Mouse (Mus musculus) bone marrow, adult 2 months (tissue): ENCODE data around the gene Mff. TPM values are rescaled to one million over a fixed set of nuclear protein-coding genes. Genes with fewer than 3 reads are reported as not detected.
A peak's percentile ranks its signal among the peaks of the same experiment; 100 is the strongest.

ENCODE experiments used
- H3K27ac ChIP-seq: fragments of 200-500 bp; 2 replicates; pipeline ENCODE4 v1.5.1; 2012; ENCODE audit warnings: low read depth, mild to moderate bottlenecking, control low read depth, inconsistent platforms, low read length; ENCODE audit not compliant: control insufficient read depth, poor library complexity, insufficient read depth
- H3K4me1 ChIP-seq: fragments of 200-500 bp; 2 replicates; pipeline ENCODE4 v1.6.1; 2011; ENCODE audit warnings: low read length; ENCODE audit not compliant: control insufficient read depth, insufficient read depth
- H3K4me3 ChIP-seq: fragments of 200-500 bp; replicated peaks from 2 replicates; pipeline ENCODE3; 2011; ENCODE audit warnings: mild to moderate bottlenecking, low read depth, low read length, control low read depth; ENCODE audit not compliant: control insufficient read depth
- CTCF ChIP-seq: fragments of 200-500 bp; IDR thresholded peaks from 2 replicates; pipeline ENCODE4 v1.5.1; 2011; ENCODE audit warnings: low read length, control low read depth; ENCODE audit not compliant: control insufficient read depth, insufficient read depth
- POLR2A ChIP-seq: fragments of 200-500 bp; IDR thresholded peaks from 2 replicates; pipeline ENCODE4 v1.6.1; 2011; ENCODE audit warnings: low read depth, mild to moderate bottlenecking, control low read depth, low read length, borderline replicate concordance; ENCODE audit not compliant: control insufficient read depth
- WGBS: fragments of 180-500 bp; shearing (Covaris S2); methylation state at CpG from one replicate; pipeline ENCODE4 v1.1.7; 2018; 5-methylcytosine and 5-hydroxymethylcytosine counted together
- polyA plus RNA-seq: library from polyadenylated mRNA; stranded (reverse); fragments of >200 nt; gene quantifications from 2 replicates; pipeline ENCODE4 v1.2.4, GENCODE M21; 2011; ENCODE audit warnings: low replicate concordance; ENCODE audit not compliant: missing spikeins, insufficient read depth, insufficient read length

Gene Mff
- polyA plus RNA-seq, 1 experiment = 62.8 TPM

GRCm38 (mm10) chr1:82779388-82779966, 54.8 kb downstream of the Mff start:
- TF ChIP-seq POLR2A = no peak
- TF ChIP-seq CTCF = no peak
- Histone ChIP-seq H3K4me1 (no peaks in the 10 kb centered on the region), H3K4me3 (no peak overlapping the region), H3K27ac (no peak overlapping the region)
- 79% methylated on average over 6 of the region's 6 CpGs for WGBS

GRCm38 (mm10) chr1:82783559-82783958, 58.9 kb downstream of the Mff start:
- WGBS = 66% methylated on average over 3 of the region's 3 CpGs

GRCm38 (mm10) chr1:82785546-82785945, 60.9 kb downstream of the Mff start:
- TF ChIP-seq CTCF (no peak), POLR2A (no peak)
- Histone ChIP-seq H3K4me1 (no peaks in the 10 kb centered on the region), H3K27ac (no peak overlapping the region), H3K4me3 (no peak overlapping the region)
- 66% methylated on average over 6 of the region's 6 CpGs for WGBS

More at GRCm38 (mm10) chr1:82783559-82783958, 58.9 kb downstream of the Mff start:
- no peaks in the 10 kb centered on the region for H3K4me1 ChIP-seq
- no peak for TF ChIP-seq POLR2A
- TF ChIP-seq CTCF = no peak
- H3K4me3 ChIP-seq = no peak overlapping the region
- no peak overlapping the region for H3K27ac ChIP-seq

DNA sequence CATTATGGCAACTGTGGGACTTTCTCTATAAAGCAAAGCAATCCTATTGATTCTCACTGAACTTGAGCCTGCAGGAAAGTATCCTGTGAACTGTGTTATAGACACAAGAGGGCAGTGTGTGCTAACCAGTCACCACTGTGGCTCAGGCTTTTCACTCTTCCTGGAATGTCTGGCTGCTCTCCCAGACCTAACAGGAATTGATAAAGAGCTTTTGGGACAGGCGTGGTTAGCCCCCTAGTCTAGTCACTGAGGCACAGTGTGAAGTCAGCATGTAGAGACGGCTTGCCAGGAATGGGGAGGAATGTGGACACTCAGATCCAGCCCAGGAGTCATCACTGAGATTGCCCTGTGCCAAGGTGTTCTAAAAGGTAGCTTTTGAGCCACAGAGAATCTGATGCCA, 62.7 kb downstream of the Mff start:
- H3K27ac ChIP-seq = no peak overlapping the region
- no peaks in the 10 kb centered on the region for H3K4me1 ChIP-seq
- WGBS = 4% methylated on average over 2 of the region's 2 CpGs
- TF ChIP-seq POLR2A (no peak), CTCF (peak; percentile 63)
- no peak overlapping the region for H3K4me3 ChIP-seq

- Histone ChIP-seq H3K4me1 (no peaks in the 10 kb centered on the region), H3K27ac (no peak overlapping the region), H3K4me3 (no peak overlapping the region)
- 71% methylated on average over 7 of the region's 7 CpGs for WGBS
- TF ChIP-seq CTCF (no peak), POLR2A (no peak)
Measured at GRCm38 (mm10) chr1:82788070-82788469, 63.4 kb downstream of the Mff start.

GRCm38 (mm10) chr1:82791105-82791504, 66.4 kb downstream of the Mff start:
- no peak for TF ChIP-seq POLR2A
- no peak for TF ChIP-seq CTCF
- Histone ChIP-seq H3K27ac (no peak overlapping the region), H3K4me3 (no peak overlapping the region), H3K4me1 (no peaks in the 10 kb centered on the region)
- WGBS = 89% methylated on average over 11 of the region's 11 CpGs

DNA sequence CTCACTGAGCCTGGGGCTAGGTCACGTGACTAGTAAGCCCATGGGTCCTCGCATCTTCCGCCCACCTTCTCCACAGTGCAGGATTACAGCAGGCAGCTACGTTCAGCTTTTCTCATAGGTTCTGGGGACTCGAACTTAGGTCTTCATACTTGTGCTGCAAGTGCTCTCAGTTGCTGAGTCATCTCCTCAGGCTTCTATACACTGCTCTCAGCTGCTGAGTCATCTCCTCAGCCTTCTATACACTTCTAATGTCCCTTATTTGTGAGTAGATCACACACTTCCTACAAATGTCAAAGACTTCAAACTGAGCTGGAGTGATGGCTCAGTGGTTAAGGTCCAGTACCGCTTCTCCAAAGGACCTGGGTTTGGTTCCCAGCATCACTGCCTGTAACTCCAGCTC, 67.5 kb downstream of the Mff start:
- H3K4me3 ChIP-seq = no peak overlapping the region
- WGBS = 84% methylated on average over 6 of the region's 6 CpGs
- TF ChIP-seq CTCF (no peak), POLR2A (no peak)
- peaks cover 1% of the 10 kb centered on the region; the same call in 1 of the 2 replicates for H3K4me1 ChIP-seq
- H3K27ac ChIP-seq = no peak overlapping the region

GRCm38 (mm10) chr1:82793110-82793509, 68.4 kb downstream of the Mff start:
- WGBS = 55% methylated on average over 3 of the region's 3 CpGs
- H3K4me3 ChIP-seq = no peak overlapping the region
- TF ChIP-seq CTCF = no peak
- no peak for TF ChIP-seq POLR2A
- no peak overlapping the region for H3K27ac ChIP-seq
- H3K4me1 ChIP-seq = peaks cover 3% of the 10 kb centered on the region

DNA sequence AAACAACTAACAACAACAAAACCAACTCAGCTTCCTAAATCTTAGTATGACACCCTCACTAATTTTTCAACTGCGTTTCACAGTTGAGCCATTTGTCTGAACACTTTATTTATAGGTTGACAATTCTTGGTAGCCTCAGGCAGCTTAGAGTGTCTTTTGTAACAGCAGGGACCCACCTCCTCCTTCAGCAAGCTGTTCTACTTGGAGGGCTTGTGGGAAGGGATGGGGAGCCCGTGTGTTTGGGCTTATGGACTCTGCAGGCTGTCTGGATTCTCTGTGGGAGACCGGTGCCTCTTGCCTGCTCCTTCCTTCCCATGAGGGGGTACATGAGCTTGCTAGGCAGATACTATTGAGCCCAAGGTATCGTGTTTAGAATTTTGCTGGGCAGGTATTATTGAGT, 69.3 kb downstream of the Mff start:
- TF ChIP-seq CTCF (no peak), POLR2A (no peak)
- peaks cover 5% of the 10 kb centered on the region for H3K4me1 ChIP-seq
- H3K27ac ChIP-seq = no peak overlapping the region
- 74% methylated on average over 4 of the region's 4 CpGs for WGBS
- no peak overlapping the region for H3K4me3 ChIP-seq
